Mouse (Mus musculus) limb, embryonic 13.5 days (tissue): Measurements from ENCODE around the gene Stxbp1. TPM values are rescaled to one million over a fixed set of nuclear protein-coding genes. Genes with fewer than 3 reads are reported as not detected.

Source experiments
- ATAC-seq: fragments of 200-750 bp; cut with Nextera tagmentation; 2 replicates; pipeline ENCODE4 v1.8.0; 2017; ENCODE audit warnings: low read depth, moderate number of reproducible peaks, moderate TSS enrichment; ENCODE audit not compliant: low FRiP score
- H3K27ac ChIP-seq: fragments of 300-500 bp; sonication (generic); 2 replicates; pipeline ENCODE4 v1.5.1; 2015; ENCODE audit warnings: inconsistent platforms, mild to moderate bottlenecking, moderate library complexity
- H3K27me3 ChIP-seq: fragments of 300-500 bp; sonication (generic); 2 replicates; pipeline ENCODE4 v1.6.1; 2015; ENCODE audit warnings: mild to moderate bottlenecking, inconsistent platforms
- H3K36me3 ChIP-seq: fragments of 300-500 bp; sonication (generic); 2 replicates; pipeline ENCODE4 v1.6.1; 2015; ENCODE audit warnings: inconsistent platforms, mild to moderate bottlenecking, moderate library complexity
- H3K4me1 ChIP-seq: fragments of 300-500 bp; sonication (generic); 2 replicates; pipeline ENCODE4 v1.6.1; 2015; ENCODE audit warnings: inconsistent platforms
- H3K4me2 ChIP-seq: fragments of 300-500 bp; sonication (generic); replicated peaks from 2 replicates; pipeline ENCODE4 v1.6.1; 2015; ENCODE audit warnings: inconsistent platforms, mild to moderate bottlenecking, moderate library complexity
- H3K4me3 ChIP-seq: fragments of 300-500 bp; sonication (generic); 2 replicates; pipeline ENCODE4 v1.5.1; 2015; ENCODE audit warnings: moderate library complexity, mild to moderate bottlenecking, inconsistent platforms
- H3K9ac ChIP-seq: fragments of 300-500 bp; sonication (generic); 2 replicates; pipeline ENCODE4 v1.6.1; 2015; ENCODE audit warnings: mild to moderate bottlenecking, inconsistent platforms
- H3K9me3 ChIP-seq: fragments of 300-500 bp; sonication (generic); 2 replicates; pipeline ENCODE4 v1.6.1; 2016; ENCODE audit warnings: inconsistent platforms
- WGBS: fragments of 180-500 bp; shearing (Covaris S2); methylation state at CpG from one replicate; pipeline ENCODE4 v1.1.7; 2015; 5-methylcytosine and 5-hydroxymethylcytosine counted together
- polyA plus RNA-seq: library from polyadenylated mRNA; unstranded; fragments of >200 nt; fragmentation: Nextera tagmentation; extraction: Ambion mirVana; gene quantifications from 2 replicates; pipeline ENCODE4 v1.2.1, GENCODE M21; 2015

Gene Stxbp1
- polyA plus RNA-seq, 1 experiment from 2014 or later: 20.8 TPM

DNA sequence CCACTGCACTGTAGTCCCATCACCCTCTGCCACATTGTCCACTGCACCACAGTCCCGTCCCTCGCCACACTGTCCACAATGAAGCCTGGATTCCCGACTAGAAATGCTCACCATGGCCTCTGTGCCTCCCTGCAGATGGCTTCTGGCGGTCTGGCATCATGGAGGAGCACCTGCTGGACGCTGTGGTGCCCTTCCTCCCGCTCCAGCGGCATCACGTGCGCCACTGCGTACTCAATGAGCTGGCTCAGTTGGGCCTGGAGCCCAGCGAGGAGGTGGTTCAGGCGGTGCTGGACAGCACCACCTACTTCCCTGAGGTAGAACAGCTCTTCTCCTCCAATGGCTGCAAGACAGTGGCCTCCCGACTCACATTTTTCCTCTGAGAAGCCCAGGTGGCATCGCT lies 85.7 kb downstream of the Stxbp1 start:
- Histone ChIP-seq H3K9ac (no peak overlapping the region), H3K27me3 (no peaks in the 10 kb centered on the region), H3K9me3 (no peaks in the 10 kb centered on the region), H3K27ac (no peak overlapping the region), H3K36me3 (peaks cover 40% of the 10 kb centered on the region), H3K4me3 (no peak overlapping the region), H3K4me2 (no peak overlapping the region), H3K4me1 (peaks cover 12% of the 10 kb centered on the region)
- WGBS: 85% methylated on average over 14 of the region's 14 CpGs
- no peak for ATAC-seq

- Histone ChIP-seq H3K27ac (no peak overlapping the region), H3K4me3 (no peak overlapping the region), H3K9me3 (no peaks in the 10 kb centered on the region), H3K27me3 (no peaks in the 10 kb centered on the region), H3K9ac (peak overlapping the region; percentile 45), H3K4me1 (peaks cover 12% of the 10 kb centered on the region), H3K36me3 (peaks cover 48% of the 10 kb centered on the region), H3K4me2 (no peak overlapping the region)
- WGBS: 82% methylated on average over 2 of the region's 2 CpGs
- no peak for ATAC-seq
Measured at GRCm38 (mm10) chr2:32759001-32759400, 88.0 kb downstream of the Stxbp1 start.

- peak overlapping the region; percentile 45 for H3K9ac ChIP-seq
- no peak overlapping the region for H3K27ac ChIP-seq
- no peaks in the 10 kb centered on the region for H3K9me3 ChIP-seq
- H3K4me2 ChIP-seq: no peak overlapping the region
- H3K27me3 ChIP-seq: no peaks in the 10 kb centered on the region
- 73% methylated on average over 8 of the region's 8 CpGs for WGBS
- H3K36me3 ChIP-seq: peaks cover 48% of the 10 kb centered on the region
- no peak overlapping the region for H3K4me3 ChIP-seq
- ATAC-seq: no peak
- H3K4me1 ChIP-seq: peaks cover 12% of the 10 kb centered on the region
Measured at GRCm38 (mm10) chr2:32758503-32758902, 88.5 kb downstream of the Stxbp1 start.

- Histone ChIP-seq H3K4me1 (peaks cover 12% of the 10 kb centered on the region), H3K4me2 (peak within 1 kb of the TSS; percentile 62), H3K9ac (peak within 1 kb of the TSS; percentile 84), H3K4me3 (peak within 1 kb of the TSS; percentile 69), H3K36me3 (peaks cover 47% of the 10 kb centered on the region), H3K27me3 (0 out of 2 replicates have a peak, but pooled peaks cover 2% of the 10 kb centered on the region), H3K9me3 (no peaks in the 10 kb centered on the region), H3K27ac (peak within 1 kb of the TSS; percentile 90)
- ATAC-seq: peak; percentile 96
- WGBS: under 1% methylated on average over 66 of the region's 66 CpGs
Measured at GRCm38 (mm10) chr2:32757056-32757845, 89.8 kb downstream of the Stxbp1 start, which contains the start of gene Tor2a. Tor2a (plus strand) TSS chr2:32757234.

DNA sequence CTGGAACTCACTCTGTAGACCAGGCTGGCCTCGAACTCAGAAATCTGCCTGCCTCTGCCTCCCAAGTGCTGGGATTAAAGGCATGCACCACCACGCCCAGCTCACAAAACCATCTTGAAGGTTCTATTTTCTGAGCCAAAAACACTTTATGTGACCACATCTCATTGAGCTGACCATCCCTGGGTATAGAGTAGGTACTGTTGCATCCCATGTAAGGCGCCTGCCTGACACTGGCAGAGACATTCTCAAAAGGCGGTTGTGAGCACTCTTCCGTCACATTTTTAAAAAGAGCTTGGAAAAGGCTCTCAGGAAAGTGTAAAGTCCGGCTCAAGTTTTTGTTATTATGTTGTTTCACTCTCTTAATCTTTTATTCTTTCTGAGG lies 90.4 kb downstream of the Stxbp1 start:
- peaks cover 41% of the 10 kb centered on the region for H3K36me3 ChIP-seq
- H3K9me3 ChIP-seq: no peaks in the 10 kb centered on the region
- H3K27ac ChIP-seq: no peak overlapping the region
- H3K4me2 ChIP-seq: peak overlapping the region; percentile 40
- H3K9ac ChIP-seq: no peak overlapping the region
- H3K4me3 ChIP-seq: no peak overlapping the region
- H3K27me3 ChIP-seq: 0 out of 2 replicates have a peak, but pooled peaks cover 2% of the 10 kb centered on the region
- no peak; the same call in 1 of the 2 replicates for ATAC-seq
- peaks cover 17% of the 10 kb centered on the region for H3K4me1 ChIP-seq
- WGBS: 34% methylated on average over 6 of the region's 6 CpGs

DNA sequence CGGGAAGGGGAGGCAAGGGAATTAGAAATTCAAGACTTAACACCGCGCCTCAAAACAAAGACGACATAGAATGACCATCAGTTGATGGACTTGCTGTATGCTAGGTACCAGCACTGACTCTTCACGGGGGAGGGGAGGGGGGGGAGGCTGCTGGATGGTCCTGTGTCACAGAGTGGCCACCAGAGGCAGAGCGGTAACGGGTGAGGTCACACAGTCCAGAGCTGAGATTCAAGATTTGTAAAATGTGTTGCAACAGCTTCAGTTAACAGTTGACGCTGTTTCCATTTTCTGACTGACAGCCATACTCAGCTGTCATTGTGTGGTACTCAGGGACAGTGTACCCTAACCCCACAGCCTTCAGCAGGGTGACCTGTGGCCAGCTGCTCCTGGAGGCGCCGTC lies 94.9 kb downstream of the Stxbp1 start:
- H3K9ac ChIP-seq: no peak overlapping the region
- WGBS: 64% methylated on average over 10 of the region's 10 CpGs
- no peaks in the 10 kb centered on the region for H3K9me3 ChIP-seq
- peaks cover 17% of the 10 kb centered on the region for H3K4me1 ChIP-seq
- peak overlapping the region; percentile 42; the same call in 1 of the 2 replicates for H3K4me3 ChIP-seq
- no peak overlapping the region for H3K27ac ChIP-seq
- H3K4me2 ChIP-seq: peak overlapping the region; percentile 66
- ATAC-seq: no peak
- H3K27me3 ChIP-seq: 0 out of 2 replicates have a peak, but pooled peaks cover 2% of the 10 kb centered on the region
- H3K36me3 ChIP-seq: peaks cover 34% of the 10 kb centered on the region

GRCm38 (mm10) chr2:32751665-32752033 lies 95.4 kb downstream of the Stxbp1 start:
- H3K36me3 ChIP-seq: peaks cover 40% of the 10 kb centered on the region
- peaks cover 17% of the 10 kb centered on the region for H3K4me1 ChIP-seq
- peak overlapping the region; percentile 66 for H3K4me2 ChIP-seq
- H3K9ac ChIP-seq: peak overlapping the region; percentile 61
- H3K27ac ChIP-seq: no peak overlapping the region
- no peak for ATAC-seq
- 21% methylated on average over 9 of the region's 10 CpGs for WGBS
- no peaks in the 10 kb centered on the region for H3K9me3 ChIP-seq
- H3K4me3 ChIP-seq: peak overlapping the region; percentile 42
- 0 out of 2 replicates have a peak, but pooled peaks cover 2% of the 10 kb centered on the region for H3K27me3 ChIP-seq

GRCm38 (mm10) chr2:32750887-32751664 lies 96.0 kb downstream of the Stxbp1 start:
- Histone ChIP-seq H3K27ac (peak overlapping the region; percentile 10; the same call in 1 of the 2 replicates), H3K9ac (peak overlapping the region; percentile 61), H3K4me1 (peaks cover 17% of the 10 kb centered on the region), H3K36me3 (peaks cover 45% of the 10 kb centered on the region), H3K4me2 (peak overlapping the region; percentile 66), H3K9me3 (no peaks in the 10 kb centered on the region), H3K4me3 (peak overlapping the region; percentile 42), H3K27me3 (0 out of 2 replicates have a peak, but pooled peaks cover 2% of the 10 kb centered on the region)
- ATAC-seq: peak; percentile 83
- 7% methylated on average over 29 of the region's 31 CpGs for WGBS

GRCm38 (mm10) chr2:32750199-32750598 lies 96.8 kb downstream of the Stxbp1 start:
- no peak overlapping the region for H3K4me3 ChIP-seq
- H3K27ac ChIP-seq: no peak overlapping the region
- H3K9ac ChIP-seq: no peak overlapping the region
- H3K4me2 ChIP-seq: no peak overlapping the region
- WGBS: 72% methylated on average over 7 of the region's 7 CpGs
- no peak for ATAC-seq
- H3K4me1 ChIP-seq: peaks cover 17% of the 10 kb centered on the region
- H3K36me3 ChIP-seq: peaks cover 54% of the 10 kb centered on the region
- H3K9me3 ChIP-seq: no peaks in the 10 kb centered on the region
- H3K27me3 ChIP-seq: 0 out of 2 replicates have a peak, but pooled peaks cover 2% of the 10 kb centered on the region

DNA sequence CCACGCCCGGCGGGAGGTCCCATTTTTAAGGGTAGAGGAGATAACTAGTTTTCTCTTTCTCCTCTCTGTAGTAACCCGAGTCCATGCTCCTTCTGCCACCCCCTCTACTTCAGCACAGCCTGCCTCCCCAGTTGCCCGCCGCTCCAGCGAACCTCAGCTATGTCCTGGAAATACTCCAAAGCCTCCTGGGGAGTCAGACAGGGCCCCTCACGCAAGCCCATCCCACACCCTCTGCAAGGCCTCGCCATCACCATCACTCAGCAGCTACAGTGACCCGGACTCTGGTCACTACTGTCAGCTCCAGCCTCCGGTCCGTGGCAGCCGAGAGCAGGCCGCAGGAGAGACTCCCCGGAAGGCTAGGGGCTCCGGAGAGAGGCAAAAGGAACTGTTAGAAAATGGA lies 98.0 kb downstream of the Stxbp1 start:
- Histone ChIP-seq H3K27ac (no peak overlapping the region), H3K27me3 (0 out of 2 replicates have a peak, but pooled peaks cover 3% of the 10 kb centered on the region), H3K36me3 (peaks cover 47% of the 10 kb centered on the region), H3K9me3 (no peaks in the 10 kb centered on the region), H3K4me2 (no peak overlapping the region), H3K9ac (no peak overlapping the region), H3K4me3 (no peak overlapping the region), H3K4me1 (peaks cover 17% of the 10 kb centered on the region)
- ATAC-seq: no peak
- WGBS: 89% methylated on average over 16 of the region's 16 CpGs

DNA sequence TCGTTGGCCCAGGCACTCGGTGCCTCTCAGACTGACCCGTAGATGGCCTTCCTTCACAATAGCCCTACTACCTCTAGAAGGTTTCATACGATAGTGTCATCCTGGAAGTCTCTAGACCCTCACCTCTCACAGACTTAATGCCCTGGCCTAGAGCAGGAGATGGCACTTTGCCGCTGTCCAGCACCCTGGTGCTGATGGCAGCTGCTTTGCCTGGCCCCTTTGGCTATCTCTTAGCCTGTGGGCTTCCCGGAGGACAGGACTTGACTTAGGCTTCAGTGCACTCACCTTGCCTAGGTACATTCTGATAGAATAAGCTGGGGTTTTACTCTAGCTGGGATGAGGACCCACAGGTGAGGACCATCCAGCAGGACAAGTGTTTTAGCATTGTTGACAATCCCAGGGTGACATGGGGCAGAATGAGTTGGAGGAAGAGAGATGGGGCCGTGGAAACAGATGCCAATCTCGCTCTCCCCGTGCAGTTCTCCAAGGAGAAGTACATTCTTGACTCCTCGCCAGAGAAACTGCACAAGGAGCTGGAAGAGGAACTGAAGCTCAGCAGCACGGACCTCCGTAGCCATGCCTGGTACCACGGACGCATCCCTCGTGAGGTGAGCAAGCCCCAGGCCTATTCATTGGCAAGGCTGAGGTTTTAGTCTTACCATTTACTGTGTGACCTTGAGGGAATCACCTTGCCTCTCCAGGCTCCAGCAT lies 102.6 kb downstream of the Stxbp1 start:
- peaks cover 47% of the 10 kb centered on the region for H3K27me3 ChIP-seq
- H3K4me2 ChIP-seq: no peak overlapping the region
- H3K9ac ChIP-seq: no peak overlapping the region
- no peaks in the 10 kb centered on the region for H3K9me3 ChIP-seq
- H3K4me3 ChIP-seq: no peak overlapping the region
- 76% methylated on average over 15 of the region's 15 CpGs for WGBS
- ATAC-seq: no peak
- H3K36me3 ChIP-seq: peaks cover 33% of the 10 kb centered on the region
- H3K4me1 ChIP-seq: peaks cover 20% of the 10 kb centered on the region
- no peak overlapping the region for H3K27ac ChIP-seq
